Mouse (Mus musculus): ENCODE data around the gene Fkbp5. TPM values are rescaled to one million over a fixed set of nuclear protein-coding genes. Genes with fewer than 3 reads are reported as not detected.
A peak's percentile ranks its signal among the peaks of the same experiment; 100 is the strongest.
"Not testable (repeated sequence)": the region's sequence is repeated elsewhere in the genome, so short reads cannot be mapped to it uniquely, and the experiment has no call there.

Fkbp5 gene
- polyA plus RNA-seq, 1 experiment from 2014 or later, result 10.0 TPM

- ATAC-seq (ENCODE audit: low FRiP score, low TSS enrichment), result no peak
- Histone ChIP-seq H3K4me2 (replicated peaks; ENCODE audit: low read depth, low read length) (peak overlapping the region; percentile 39), H3K36me3 (ENCODE audit: control insufficient read depth, insufficient read depth, low read length) (no peaks in the 10 kb centered on the region), H3K9me3 (ENCODE audit: control insufficient read depth, low read length) (no peaks in the 10 kb centered on the region), H3K4me1 (ENCODE audit: control insufficient read depth, insufficient read depth, low read length) (peaks cover 25% of the 10 kb centered on the region), H3K4me3 (ENCODE audit: low read length) (peak overlapping the region; percentile 32), H3K9ac (ENCODE audit: low read depth, low read length) (peak overlapping the region; percentile 25), H3K27ac (ENCODE audit: low read depth, low read length) (no peak overlapping the region), H3K27me3 (ENCODE audit: control insufficient read depth, insufficient read depth, low read length) (peaks cover 34% of the 10 kb centered on the region)
- 4% methylated on average over 25 of the region's 25 CpGs for WGBS
Observed at GRCm38 (mm10) chr17:28362653-28363292, 154.6 kb downstream of the Fkbp5 start.

- peaks cover 34% of the 10 kb centered on the region for H3K27me3 ChIP-seq (ENCODE audit: control insufficient read depth, insufficient read depth, low read length)
- peak overlapping the region; percentile 39 for H3K4me2 ChIP-seq (replicated peaks; ENCODE audit: low read depth, low read length)
- no peak overlapping the region for H3K27ac ChIP-seq (ENCODE audit: low read depth, low read length)
- H3K4me3 ChIP-seq (ENCODE audit: low read length), result peak overlapping the region; percentile 32
- WGBS, result 29% methylated on average over 11 of the region's 11 CpGs
- H3K4me1 ChIP-seq (ENCODE audit: control insufficient read depth, insufficient read depth, low read length), result peaks cover 25% of the 10 kb centered on the region
- H3K9me3 ChIP-seq (ENCODE audit: control insufficient read depth, low read length), result no peaks in the 10 kb centered on the region
- peak overlapping the region; percentile 25; the same call in 1 of the 2 replicates for H3K9ac ChIP-seq (ENCODE audit: low read depth, low read length)
- ATAC-seq (ENCODE audit: low FRiP score, low TSS enrichment), result no peak
- no peaks in the 10 kb centered on the region for H3K36me3 ChIP-seq (ENCODE audit: control insufficient read depth, insufficient read depth, low read length)
Observed at GRCm38 (mm10) chr17:28361921-28362652, 155.2 kb downstream of the Fkbp5 start.

- no peak for ATAC-seq (ENCODE audit: low FRiP score, low TSS enrichment)
- H3K4me1 ChIP-seq (ENCODE audit: control insufficient read depth, insufficient read depth, low read length), result peaks cover 25% of the 10 kb centered on the region
- H3K4me2 ChIP-seq (replicated peaks; ENCODE audit: low read depth, low read length), result no peak overlapping the region
- no peak overlapping the region for H3K9ac ChIP-seq (ENCODE audit: low read depth, low read length)
- peaks cover 34% of the 10 kb centered on the region for H3K27me3 ChIP-seq (ENCODE audit: control insufficient read depth, insufficient read depth, low read length)
- no peaks in the 10 kb centered on the region for H3K9me3 ChIP-seq (ENCODE audit: control insufficient read depth, low read length)
- H3K27ac ChIP-seq (ENCODE audit: low read depth, low read length), result no peak overlapping the region
- no peaks in the 10 kb centered on the region for H3K36me3 ChIP-seq (ENCODE audit: control insufficient read depth, insufficient read depth, low read length)
- H3K4me3 ChIP-seq (ENCODE audit: low read length), result no peak overlapping the region
- WGBS, result 82% methylated on average over 9 of the region's 9 CpGs
Observed at GRCm38 (mm10) chr17:28360531-28361277, 156.6 kb downstream of the Fkbp5 start.

GRCm38 (mm10) chr17:28358576-28359261 is 158.6 kb downstream of the Fkbp5 start:
- peaks cover 13% of the 10 kb centered on the region for H3K4me1 ChIP-seq (ENCODE audit: control insufficient read depth, insufficient read depth, low read length)
- H3K27ac ChIP-seq (ENCODE audit: low read depth, low read length); ATAC-seq (ENCODE audit: low FRiP score, low TSS enrichment); H3K9me3 ChIP-seq (ENCODE audit: control insufficient read depth, low read length); H3K4me3 ChIP-seq (ENCODE audit: low read length); H3K36me3 ChIP-seq (ENCODE audit: control insufficient read depth, insufficient read depth, low read length); H3K4me2 ChIP-seq (replicated peaks; ENCODE audit: low read depth, low read length); H3K9ac ChIP-seq (ENCODE audit: low read depth, low read length): not testable (repeated sequence)
- WGBS, result 14% methylated on average over 22 of the region's 24 CpGs
- peaks cover 16% of the 10 kb centered on the region for H3K27me3 ChIP-seq (ENCODE audit: control insufficient read depth, insufficient read depth, low read length)

GRCm38 (mm10) chr17:28355871-28356270 is 161.5 kb downstream of the Fkbp5 start:
- no peak overlapping the region for H3K9ac ChIP-seq (ENCODE audit: low read depth, low read length)
- H3K4me3 ChIP-seq (ENCODE audit: low read length), result no peak overlapping the region
- ATAC-seq (ENCODE audit: low FRiP score, low TSS enrichment), result no peak
- 87% methylated on average over 12 of the region's 12 CpGs for WGBS
- no peaks in the 10 kb centered on the region for H3K9me3 ChIP-seq (ENCODE audit: control insufficient read depth, low read length)
- H3K4me2 ChIP-seq (replicated peaks; ENCODE audit: low read depth, low read length), result no peak overlapping the region
- H3K4me1 ChIP-seq (ENCODE audit: control insufficient read depth, insufficient read depth, low read length), result peaks cover 13% of the 10 kb centered on the region
- H3K36me3 ChIP-seq (ENCODE audit: control insufficient read depth, insufficient read depth, low read length), result no peaks in the 10 kb centered on the region
- no peak overlapping the region for H3K27ac ChIP-seq (ENCODE audit: low read depth, low read length)
- 0 out of 2 replicates have a peak, but pooled peaks cover 3% of the 10 kb centered on the region for H3K27me3 ChIP-seq (ENCODE audit: control insufficient read depth, insufficient read depth, low read length)

- 14% methylated on average over 11 of the region's 11 CpGs for WGBS
- H3K9me3 ChIP-seq (ENCODE audit: control insufficient read depth, low read length), result no peaks in the 10 kb centered on the region
- no peak overlapping the region for H3K4me3 ChIP-seq (ENCODE audit: low read length)
- no peaks in the 10 kb centered on the region for H3K27me3 ChIP-seq (ENCODE audit: control insufficient read depth, insufficient read depth, low read length)
- H3K4me2 ChIP-seq (replicated peaks; ENCODE audit: low read depth, low read length), result peak overlapping the region; percentile 93; the same call in 1 of the 2 replicates
- H3K9ac ChIP-seq (ENCODE audit: low read depth, low read length), result 0 out of 2 replicates have a peak overlapping the region, but pooled peaks have one; percentile 90
- H3K27ac ChIP-seq (ENCODE audit: low read depth, low read length), result peak overlapping the region; percentile 98; the same call in 1 of the 2 replicates
- ATAC-seq (ENCODE audit: low FRiP score, low TSS enrichment), result no peak
- H3K36me3 ChIP-seq (ENCODE audit: control insufficient read depth, insufficient read depth, low read length), result no peaks in the 10 kb centered on the region
- H3K4me1 ChIP-seq (ENCODE audit: control insufficient read depth, insufficient read depth, low read length), result peaks cover 34% of the 10 kb centered on the region
Observed at GRCm38 (mm10) chr17:28352018-28352417, 165.3 kb downstream of the Fkbp5 start.

- Histone ChIP-seq H3K9ac (ENCODE audit: low read depth, low read length) (peak overlapping the region; percentile 90), H3K9me3 (ENCODE audit: control insufficient read depth, low read length) (no peaks in the 10 kb centered on the region), H3K4me3 (ENCODE audit: low read length) (peak overlapping the region; percentile 86), H3K27me3 (ENCODE audit: control insufficient read depth, insufficient read depth, low read length) (no peaks in the 10 kb centered on the region), H3K4me2 (replicated peaks; ENCODE audit: low read depth, low read length) (peak overlapping the region; percentile 93), H3K4me1 (ENCODE audit: control insufficient read depth, insufficient read depth, low read length) (peaks cover 38% of the 10 kb centered on the region), H3K36me3 (ENCODE audit: control insufficient read depth, insufficient read depth, low read length) (no peaks in the 10 kb centered on the region), H3K27ac (ENCODE audit: low read depth, low read length) (peak overlapping the region; percentile 98)
- 0% methylated on average over 28 of the region's 29 CpGs for WGBS
- ATAC-seq (ENCODE audit: low FRiP score, low TSS enrichment), result peak; percentile 1
Observed at GRCm38 (mm10) chr17:28351353-28351890, 165.9 kb downstream of the Fkbp5 start.
